Mouse (Mus musculus) liver, adult 2 months (tissue): ENCODE measurements around the gene Ager.

Experiments
- CTCF ChIP-seq: fragments of 200-500 bp; IDR thresholded peaks from 2 replicates; pipeline ENCODE4 v1.5.1; 2011; ENCODE audit warnings: low read depth, low read length, control low read depth
- POLR2A ChIP-seq: fragments of 200-500 bp; IDR thresholded peaks from 2 replicates; pipeline ENCODE4 v1.6.1; 2011; ENCODE audit warnings: low read length, control low read depth; ENCODE audit not compliant: insufficient read depth; ENCODE audit errors: extremely low read depth

DNA sequence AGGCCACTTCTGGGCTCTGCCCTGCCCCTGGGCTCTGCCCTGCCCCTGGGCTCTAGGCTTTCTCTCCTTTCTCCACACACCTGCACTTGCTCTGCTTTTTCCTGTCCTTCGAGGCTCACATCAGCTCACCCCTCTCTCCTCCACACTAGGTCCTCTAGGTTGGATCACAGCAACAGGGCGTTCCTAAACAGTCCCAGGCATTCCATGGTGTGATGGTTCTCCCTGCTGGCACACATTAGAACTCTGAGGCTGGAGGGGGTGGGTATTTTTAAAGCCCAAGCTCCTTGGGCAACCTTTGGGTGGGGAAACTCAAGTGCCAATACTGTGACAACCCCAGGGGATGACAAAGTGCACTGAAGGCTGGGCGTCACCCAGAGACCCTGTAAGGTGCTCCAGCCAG is 39.8 kb downstream of the Ager start:
- TF ChIP-seq CTCF (no peak), POLR2A (no peak)
